Mouse (Mus musculus) midbrain, postnatal 0 days (tissue): ENCODE measurements at regions not wholly inside any gene's neighbourhood (a gene's known extent, or its start where the extent isn't known, plus 50 kb on each side); places are given as distances from the start of the nearest gene placed in this dataset.
"Not testable (repeated sequence)": the region's sequence is repeated elsewhere in the genome, so short reads cannot be mapped to it uniquely, and the experiment has no call there.

Experiments
- ATAC-seq: fragments of 200-750 bp; cut with Nextera tagmentation; 2 replicates; pipeline ENCODE4 v1.8.0; 2017; ENCODE audit warnings: moderate number of reproducible peaks, mild to moderate bottlenecking, moderate TSS enrichment, moderate library complexity; ENCODE audit not compliant: low FRiP score
- DNase-seq: peaks from one replicate; pipeline ENCODE4 v3.0.0-alpha.2; 2015; ENCODE audit warnings: low spot score
- H3K27ac ChIP-seq: fragments of 300-500 bp; sonication (generic); 2 replicates; pipeline ENCODE4 v1.5.1; 2014; ENCODE audit warnings: low read depth, mild to moderate bottlenecking, low read length, mixed read lengths
- H3K27me3 ChIP-seq: fragments of 300-500 bp; sonication (generic); 2 replicates; pipeline ENCODE4 v1.6.1; 2014; ENCODE audit warnings: low read length, control low read depth, mixed read lengths; ENCODE audit not compliant: insufficient read depth
- H3K36me3 ChIP-seq: fragments of 300-500 bp; sonication (generic); 2 replicates; pipeline ENCODE4 v1.6.1; 2014; ENCODE audit warnings: low read length, control low read depth, mixed read lengths; ENCODE audit not compliant: insufficient read depth
- H3K4me1 ChIP-seq: fragments of 300-500 bp; sonication (generic); 2 replicates; pipeline ENCODE4 v1.6.1; 2014; ENCODE audit warnings: mild to moderate bottlenecking, control low read depth, antibody characterized with exemption, low read length, mixed read lengths; ENCODE audit not compliant: insufficient read depth
- H3K4me2 ChIP-seq: fragments of 300-500 bp; sonication (generic); 2 replicates; pipeline ENCODE4 v1.6.1; 2014; ENCODE audit warnings: low read depth, mild to moderate bottlenecking, low read length, mixed read lengths; ENCODE audit not compliant: poor library complexity, severe bottlenecking
- H3K4me3 ChIP-seq: fragments of 300-500 bp; sonication (generic); 2 replicates; pipeline ENCODE4 v1.5.1; 2014; ENCODE audit warnings: low read depth, mild to moderate bottlenecking, low read length, moderate library complexity
- H3K9ac ChIP-seq: fragments of 300-500 bp; sonication (generic); replicated peaks from 2 replicates; pipeline ENCODE4 v1.6.1; 2014; ENCODE audit warnings: mild to moderate bottlenecking, low read length, moderate library complexity, mixed read lengths; ENCODE audit not compliant: poor library complexity, severe bottlenecking
- H3K9me3 ChIP-seq: fragments of 300-500 bp; sonication (generic); 2 replicates; pipeline ENCODE4 v1.6.1; 2016; ENCODE audit warnings: low read length, control low read depth
- CTCF ChIP-seq: IDR thresholded peaks from 2 replicates; pipeline ENCODE4 v1.5.1; 2016; ENCODE audit warnings: antibody characterized with exemption, mild to moderate bottlenecking
- WGBS: fragments of 180-500 bp; shearing (Covaris S2); extraction: QIAGEN DNeasy Blood & Tissue Kit; methylation state at CpG from one replicate; pipeline ENCODE4 v1.1.7; 2014; 5-methylcytosine and 5-hydroxymethylcytosine counted together

GRCm38 (mm10) chrX:94480748-94481147 is 61.2 kb downstream of the Maged1 start:
- H3K4me1 ChIP-seq = no peaks in the 10 kb centered on the region
- DNase-seq = peak; percentile 4
- no peak for ATAC-seq
- no peaks in the 10 kb centered on the region for H3K9me3 ChIP-seq
- no peak overlapping the region for H3K4me3 ChIP-seq
- WGBS = 79% methylated on average over 1 of the region's 1 CpGs
- TF ChIP-seq CTCF = peak; percentile 47
- H3K27me3 ChIP-seq = peaks cover 5% of the 10 kb centered on the region; the same call in 1 of the 2 replicates
- H3K27ac ChIP-seq = no peak overlapping the region
- no peaks in the 10 kb centered on the region for H3K36me3 ChIP-seq
- no peak overlapping the region for H3K9ac ChIP-seq
- H3K4me2 ChIP-seq = no peak overlapping the region

DNA sequence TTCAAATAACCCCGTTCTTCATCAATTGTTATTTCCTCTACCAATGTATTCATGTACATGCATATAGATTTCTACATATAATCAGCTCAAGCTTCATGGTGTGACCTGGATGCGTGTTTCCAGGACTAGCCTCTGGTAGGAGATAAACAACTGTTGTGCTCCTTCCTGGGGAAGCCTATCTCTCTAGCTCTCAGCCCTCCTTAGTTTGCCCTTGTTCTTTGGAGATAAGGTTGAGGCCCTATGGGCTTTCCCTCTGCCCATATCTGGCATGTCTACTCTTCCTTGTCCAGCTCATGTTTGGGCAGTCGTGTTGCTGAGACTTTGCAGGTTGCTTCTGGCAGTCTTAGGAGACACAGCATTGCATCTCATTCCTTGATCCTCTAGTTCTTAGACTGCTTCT is 74.3 kb downstream of the Maged1 start:
- H3K27ac ChIP-seq, ATAC-seq, DNase-seq, H3K36me3 ChIP-seq, H3K9ac ChIP-seq, H3K4me2 ChIP-seq, H3K27me3 ChIP-seq, H3K4me1 ChIP-seq, H3K4me3 ChIP-seq, H3K9me3 ChIP-seq: not testable (repeated sequence)
- WGBS = no CpG with 5 or more reads among the region's 3 CpGs
